In the genomic region with DNA sequence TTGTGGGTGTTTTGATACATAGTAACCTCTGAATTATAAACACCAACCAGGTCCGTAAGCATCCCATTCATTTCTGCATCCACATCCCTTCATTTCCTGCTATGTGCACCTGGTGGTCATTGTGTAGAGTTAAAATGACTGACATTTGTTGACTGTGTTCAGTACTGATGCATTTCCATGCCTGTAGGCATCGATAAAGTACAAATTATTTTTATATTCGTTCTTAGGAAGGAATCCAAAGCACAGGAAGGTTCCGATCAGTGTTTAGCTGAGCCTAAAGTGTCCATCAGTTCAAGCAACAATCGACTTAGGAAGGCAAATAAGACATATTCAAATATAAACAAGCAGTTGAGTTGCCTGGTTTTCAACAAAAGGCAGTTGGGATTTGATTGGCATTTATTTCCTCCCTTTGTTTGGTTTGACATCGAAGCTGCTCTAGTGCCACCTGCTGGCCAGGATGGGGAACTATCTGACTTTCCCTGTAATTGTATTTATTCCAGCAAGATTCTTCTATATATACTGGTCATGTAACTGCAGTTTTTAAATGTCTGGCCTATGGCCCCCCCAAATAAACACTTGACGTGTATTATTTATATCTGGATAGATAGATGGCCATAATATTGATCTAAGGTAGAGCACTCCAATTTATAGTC, we compare ENCODE assay signal across 9 mouse cellular contexts.
DNase-seq lines count a peak whose midpoint lies in the region; ATAC-seq and TF ChIP-seq lines count a peak whose summit lies in the region.
"Had no signal": no experiment of that assay in that cellular context is flagged by ENCODE, and none has a peak within 500 bp of the region (broad histone marks: within the 10 kb centered on the region; RNA-seq: fewer than 3 reads in every experiment).

No protein-coding gene starts in this region.

- no peak overlapping the region for H3K27ac ChIP-seq in MEL (ENCODE audit: control insufficient read depth, low read depth, low read length)
- peak overlapping the region; percentile 36 for H3K27ac ChIP-seq in forebrain, embryonic 13.5 days
- peak overlapping the region; percentile 50; the same call in 1 of the 2 replicates for H3K27ac ChIP-seq in layer of hippocampus, adult 2 months
- H3K27ac ChIP-seq: liver, embryonic 15.5 days had no signal

- H3K79me2 ChIP-seq in MEL (ENCODE audit: control insufficient read depth, insufficient read depth, low read length, poor library complexity): no peaks in the 10 kb centered on the region

- ATAC-seq in forebrain, embryonic 13.5 days: peak; percentile 62
- peak; percentile 22 to 27; a peak in 2 of 4 replicates for ATAC-seq in hematopoietic stem cell, adult 5-6 weeks (replicated peaks in 1 of 2; ENCODE audit: insufficient read depth in 1 of 2, low FRiP score in 2 of 2, low TSS enrichment in 1 of 2, low read depth in 1 of 2, poor library complexity in 2 of 2, severe bottlenecking in 2 of 2)

- H3K36me3 ChIP-seq in MEL (ENCODE audit: control insufficient read depth in 1 of 2, insufficient read depth in 2 of 2, low read length in 2 of 2): peaks cover 0 to 5% of the 10 kb centered on the region in 2 experiments; a peak in 2 of 4 replicates
- no peaks in the 10 kb centered on the region for H3K36me3 ChIP-seq in forebrain, embryonic 13.5 days (ENCODE audit: poor library complexity, severe bottlenecking)
- H3K36me3 ChIP-seq: liver, embryonic 15.5 days had no signal

- H3K4me1 ChIP-seq in MEL (ENCODE audit: control insufficient read depth in 1 of 2, insufficient read depth in 2 of 2, low read length in 2 of 2): peaks cover 2% of the 10 kb centered on the region in 2 experiments; a peak in 3 of 4 replicates
- peaks cover 17% of the 10 kb centered on the region for H3K4me1 ChIP-seq in forebrain, embryonic 13.5 days

- H3K4me3 ChIP-seq in MEL (ENCODE audit: control insufficient read depth in 1 of 2, insufficient read depth in 1 of 2, low read depth in 2 of 2, low read length in 2 of 2): no peak overlapping the region
- no peak overlapping the region for H3K4me3 ChIP-seq in forebrain, embryonic 13.5 days
- peak overlapping the region; percentile 19; the same call in 1 of the 2 replicates for H3K4me3 ChIP-seq in layer of hippocampus, adult 2 months
- H3K4me3 ChIP-seq: liver, embryonic 15.5 days had no signal

- H3K4me2 ChIP-seq in forebrain, embryonic 13.5 days: no peak overlapping the region
- H3K4me2 ChIP-seq: liver, embryonic 15.5 days had no signal

- TF ChIP-seq CTCF in MEL (IDR thresholded peaks at IDR 0.05 in 2 of 3, conservative IDR thresholded peaks at IDR 0.05 in 1 of 3; ENCODE audit: control insufficient read depth in 1 of 3, insufficient read depth in 1 of 3, low read depth in 2 of 3, low read length in 3 of 3, poor library complexity in 1 of 3, severe bottlenecking in 1 of 3): peak; percentile 73 to 95 (median 89)
- peak; percentile 97 for TF ChIP-seq CTCF in layer of hippocampus, adult 2 months (conservative IDR thresholded peaks at IDR 0.05)

- no peaks in the 10 kb centered on the region for H3K27me3 ChIP-seq in MEL (ENCODE audit: control insufficient read depth in 1 of 2, insufficient read depth in 2 of 2, low read length in 2 of 2)
- H3K27me3 ChIP-seq in forebrain, embryonic 13.5 days: no peaks in the 10 kb centered on the region

- DNase-seq in MEL (ENCODE audit: low read depth, low spot score): peak; percentile 86
- DNase-seq in c-Kit-positive CD71-positive TER-119-negative erythroid progenitor cells, embryonic 14.5 days (ENCODE audit: low read depth): peak; percentile 52
- peak; percentile 73 to 78 for DNase-seq in layer of hippocampus, adult 2 months (ENCODE audit: low spot score in 2 of 2)
- peak; percentile 75 for DNase-seq in lung, postnatal 25 days (ENCODE audit: low spot score)
- peak; percentile 54 for DNase-seq in retina, postnatal 7 days (ENCODE audit: low read depth, low spot score)
- DNase-seq in urinary bladder, postnatal 36 days (ENCODE audit: low spot score in 2 of 2): peak; percentile 39 to 67

- H3K9ac ChIP-seq in MEL (ENCODE audit: control insufficient read depth, low read depth, low read length, poor library complexity, severe bottlenecking): no peak overlapping the region
- H3K9ac ChIP-seq in forebrain, embryonic 13.5 days: no peak overlapping the region; the same call in 1 of the 2 replicates
- H3K9ac ChIP-seq: liver, embryonic 15.5 days had no signal

- TF ChIP-seq EP300 in MEL (IDR thresholded peaks at IDR 0.05; ENCODE audit: low read depth in 1 of 2, low read length in 2 of 2): no peak

- TF ChIP-seq POLR2A in MEL (IDR thresholded peaks at IDR 0.05; ENCODE audit: control insufficient read depth in 1 of 2, insufficient read depth in 1 of 2, low read depth in 1 of 2, low read length in 2 of 2, poor library complexity in 1 of 2): no peak

- H3K9me3 ChIP-seq in MEL (replicated peaks; ENCODE audit: insufficient read depth, low read length): no peaks in the 10 kb centered on the region
- H3K9me3 ChIP-seq in forebrain, embryonic 13.5 days (replicated peaks): no peaks in the 10 kb centered on the region
- H3K9me3 ChIP-seq: liver, embryonic 15.5 days had no signal

- peak; percentile 98 for TF ChIP-seq RAD21 in MEL (IDR thresholded peaks at IDR 0.05; ENCODE audit: low read depth, low read length)

- WGBS in forebrain, embryonic 13.5 days: 35% methylated on average over 7 of the region's 7 CpGs

TF ChIP-seq in MEL, 35 proteins besides CTCF, POLR2A, EP300 and RAD21:
- peak; percentile 97 for TF ChIP-seq SMC3 (IDR thresholded peaks at IDR 0.05; ENCODE audit: low read depth, low read length)
- 0 out of 2 replicates have a peak, but pooled peaks have one; percentile 6 for TF ChIP-seq ZNF384 (IDR thresholded peaks at IDR 0.05; ENCODE audit: low read depth, low read length)
- TF ChIP-seq CHD1 (IDR thresholded peaks at IDR 0.05; ENCODE audit: low read depth, low read length): no peak
- 0 out of 2 replicates have a peak, but pooled peaks have one; percentile 14 for TF ChIP-seq SIN3A (IDR thresholded peaks at IDR 0.05; ENCODE audit: low read length)
- peak; percentile 95 for TF ChIP-seq ZC3H11A (IDR thresholded peaks at IDR 0.05; ENCODE audit: low read depth, low read length)
